Mouse (Mus musculus): Measurements from ENCODE around the gene Gm17469.
"Not testable (repeated sequence)": the region's sequence is repeated elsewhere in the genome, so short reads cannot be mapped to it uniquely, and the experiment has no call there.

The Gm17469 gene

DNA sequence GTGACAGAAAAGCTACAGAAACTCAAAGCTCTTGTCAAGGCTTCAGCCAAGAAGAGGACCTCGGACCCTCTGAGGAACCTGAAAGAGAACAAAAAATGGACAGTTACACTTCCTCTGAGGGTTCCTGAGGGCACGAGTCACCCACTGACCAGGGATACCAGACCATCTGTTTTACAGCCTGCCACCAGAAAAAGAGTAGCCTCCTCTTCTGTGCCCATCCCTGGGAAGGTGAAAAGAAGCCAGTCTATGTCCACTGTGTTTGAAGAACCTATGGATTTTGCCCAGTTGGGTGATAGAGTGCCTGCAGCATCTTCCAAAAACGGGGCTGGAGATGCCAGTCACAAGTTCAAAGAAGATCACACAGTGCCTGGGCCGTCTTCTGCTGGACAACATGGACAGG is at the start of gene Gm17469:
Gm17469 (plus strand) TSS at position 301 of the 400 bp plus-strand sequence.
- DNase-seq (ENCODE audit: inconsistent ontology term), result not testable (repeated sequence)

Measured in Muller cell, postnatal 12 days (primary cell).